Mouse (Mus musculus): ENCODE measurements around the gene Fbxl8. TPM values are rescaled to one million over a fixed set of nuclear protein-coding genes. Genes with fewer than 3 reads are reported as not detected.

Fbxl8 gene
- polyA plus RNA-seq, 1 experiment from 2014 or later, result 1.4 TPM

GRCm38 (mm10) chr8:105233126-105233935 lies 31.1 kb upstream of the Fbxl8 start:
- Histone ChIP-seq H3K36me3 (ENCODE audit: control insufficient read depth, insufficient read depth) (peaks cover 9% of the 10 kb centered on the region; the same call in 1 of the 2 replicates), H3K9ac (ENCODE audit: low read depth, low read length) (no peak overlapping the region), H3K27ac (ENCODE audit: low read length) (no peak overlapping the region), H3K4me3 (ENCODE audit: low read depth, low read length) (no peak overlapping the region), H3K4me2 (ENCODE audit: low read depth, low read length) (peak overlapping the region; percentile 10; the same call in 1 of the 2 replicates), H3K4me1 (ENCODE audit: control insufficient read depth, low read depth, low read length) (peaks cover 20% of the 10 kb centered on the region), H3K27me3 (ENCODE audit: control insufficient read depth, insufficient read depth, low read depth, low read length) (no peaks in the 10 kb centered on the region), H3K9me3 (replicated peaks; ENCODE audit: control insufficient read depth, low read length) (no peaks in the 10 kb centered on the region)
- WGBS (ENCODE audit: insufficient replicate concordance), result 27% methylated on average over 1 of the region's 1 CpGs
- ATAC-seq (ENCODE audit: low read depth), result peak; percentile 43; the same call in 1 of the 2 replicates

DNA sequence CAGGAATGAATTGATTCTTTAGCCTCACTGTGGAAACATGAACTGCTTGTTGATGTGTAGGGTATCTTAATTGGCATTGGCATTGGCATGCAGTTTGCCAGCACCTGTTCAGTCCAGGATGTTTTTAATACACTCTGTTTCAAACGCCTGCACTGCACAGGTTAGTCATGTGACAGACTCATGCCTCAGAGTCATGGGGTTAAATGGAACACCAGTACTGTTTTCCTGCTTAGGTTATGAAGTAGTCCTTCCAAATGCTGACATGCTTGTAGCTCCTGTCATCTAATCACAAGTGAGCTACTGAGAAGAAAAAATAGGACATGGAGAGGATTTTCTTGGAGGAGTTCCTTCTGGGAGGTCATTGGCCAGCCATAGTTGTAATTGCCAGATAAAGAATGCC lies 29.2 kb upstream of the Fbxl8 start:
- WGBS (ENCODE audit: insufficient replicate concordance), result 59% methylated on average over 1 of the region's 1 CpGs
- no peak overlapping the region for H3K9ac ChIP-seq (ENCODE audit: low read depth, low read length)
- ATAC-seq (ENCODE audit: low read depth), result no peak
- H3K27ac ChIP-seq (ENCODE audit: low read length), result no peak overlapping the region
- H3K36me3 ChIP-seq (ENCODE audit: control insufficient read depth, insufficient read depth), result peaks cover 18% of the 10 kb centered on the region
- H3K4me1 ChIP-seq (ENCODE audit: control insufficient read depth, low read depth, low read length), result peaks cover 20% of the 10 kb centered on the region
- H3K4me3 ChIP-seq (ENCODE audit: low read depth, low read length), result no peak overlapping the region
- H3K9me3 ChIP-seq (replicated peaks; ENCODE audit: control insufficient read depth, low read length), result no peaks in the 10 kb centered on the region
- no peak overlapping the region for H3K4me2 ChIP-seq (ENCODE audit: low read depth, low read length)
- H3K27me3 ChIP-seq (ENCODE audit: control insufficient read depth, insufficient read depth, low read depth, low read length), result no peaks in the 10 kb centered on the region

DNA sequence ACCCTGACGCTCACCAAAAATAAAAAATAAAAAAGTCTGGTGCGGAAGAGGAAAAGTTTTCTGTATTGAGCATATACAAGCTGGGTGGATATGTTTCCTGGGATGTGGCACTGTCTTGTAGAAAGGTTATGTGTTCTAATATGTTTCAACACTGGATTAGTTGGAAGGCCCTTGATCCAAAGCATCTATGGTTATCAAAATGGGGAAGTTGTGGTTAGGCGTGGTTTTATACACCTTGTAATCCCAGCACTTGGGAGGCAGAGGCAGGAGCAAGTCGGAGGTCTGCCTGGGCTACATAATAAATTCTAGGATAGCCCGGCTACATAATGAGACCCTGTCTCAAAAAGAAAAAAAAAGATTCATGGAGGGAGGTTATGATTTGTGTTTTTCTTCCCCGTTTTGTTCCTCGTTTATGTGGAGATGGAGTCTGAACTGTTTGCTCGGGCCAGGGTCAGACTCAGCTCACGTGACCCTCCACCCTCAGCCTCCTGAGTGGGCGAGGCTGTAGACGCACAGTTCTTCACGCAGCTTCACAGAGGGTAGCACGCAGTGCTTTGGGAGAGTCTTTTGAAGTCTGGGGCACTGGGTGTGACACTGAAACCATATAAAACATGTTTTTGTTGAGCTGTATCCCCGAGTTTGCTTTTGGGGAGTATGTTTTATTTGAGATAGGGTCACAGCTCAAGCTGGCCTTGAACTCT lies 26.9 kb upstream of the Fbxl8 start:
- ATAC-seq (ENCODE audit: low read depth), result no peak
- no peak overlapping the region for H3K4me2 ChIP-seq (ENCODE audit: low read depth, low read length)
- no peaks in the 10 kb centered on the region for H3K27me3 ChIP-seq (ENCODE audit: control insufficient read depth, insufficient read depth, low read depth, low read length)
- no peaks in the 10 kb centered on the region for H3K9me3 ChIP-seq (replicated peaks; ENCODE audit: control insufficient read depth, low read length)
- peaks cover 26% of the 10 kb centered on the region for H3K36me3 ChIP-seq (ENCODE audit: control insufficient read depth, insufficient read depth)
- H3K4me3 ChIP-seq (ENCODE audit: low read depth, low read length), result no peak overlapping the region
- WGBS (ENCODE audit: insufficient replicate concordance), result 72% methylated on average over 14 of the region's 14 CpGs
- no peak overlapping the region for H3K9ac ChIP-seq (ENCODE audit: low read depth, low read length)
- peaks cover 12% of the 10 kb centered on the region for H3K4me1 ChIP-seq (ENCODE audit: control insufficient read depth, low read depth, low read length)
- no peak overlapping the region for H3K27ac ChIP-seq (ENCODE audit: low read length)

DNA sequence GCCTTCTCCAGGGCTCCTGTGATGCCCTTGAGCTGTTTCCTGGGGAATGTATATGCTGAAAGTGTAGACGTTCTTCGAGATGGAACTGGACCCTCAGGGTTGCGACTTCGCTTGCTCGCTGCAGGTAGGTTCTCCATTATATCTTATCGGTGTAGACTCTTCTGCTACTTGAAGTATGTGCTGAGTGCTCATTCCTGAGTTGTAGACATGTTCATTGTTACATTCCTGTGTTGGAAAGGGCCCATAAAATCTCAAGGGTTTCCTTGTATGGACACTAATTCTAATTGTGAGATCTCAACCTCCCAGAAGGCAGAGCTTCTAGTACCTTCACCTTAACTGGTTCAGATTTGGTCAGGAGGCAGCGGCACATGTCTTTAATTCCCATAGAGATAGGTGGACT lies 23.4 kb upstream of the Fbxl8 start:
- Histone ChIP-seq H3K9me3 (replicated peaks; ENCODE audit: control insufficient read depth, low read length) (no peaks in the 10 kb centered on the region), H3K27me3 (ENCODE audit: control insufficient read depth, insufficient read depth, low read depth, low read length) (no peaks in the 10 kb centered on the region), H3K36me3 (ENCODE audit: control insufficient read depth, insufficient read depth) (peaks cover 19% of the 10 kb centered on the region), H3K4me2 (ENCODE audit: low read depth, low read length) (no peak overlapping the region), H3K27ac (ENCODE audit: low read length) (no peak overlapping the region), H3K4me3 (ENCODE audit: low read depth, low read length) (no peak overlapping the region), H3K4me1 (ENCODE audit: control insufficient read depth, low read depth, low read length) (no peaks in the 10 kb centered on the region), H3K9ac (ENCODE audit: low read depth, low read length) (no peak overlapping the region)
- WGBS (ENCODE audit: insufficient replicate concordance), result 91% methylated on average over 7 of the region's 7 CpGs
- no peak for ATAC-seq (ENCODE audit: low read depth)

GRCm38 (mm10) chr8:105251954-105252353 lies 12.5 kb upstream of the Fbxl8 start:
- 81% methylated on average over 6 of the region's 6 CpGs for WGBS (ENCODE audit: insufficient replicate concordance)
- Histone ChIP-seq H3K4me1 (ENCODE audit: control insufficient read depth, low read depth, low read length) (peaks cover 31% of the 10 kb centered on the region), H3K4me3 (ENCODE audit: low read depth, low read length) (no peak overlapping the region), H3K9me3 (replicated peaks; ENCODE audit: control insufficient read depth, low read length) (no peaks in the 10 kb centered on the region), H3K27ac (ENCODE audit: low read length) (no peak overlapping the region), H3K27me3 (ENCODE audit: control insufficient read depth, insufficient read depth, low read depth, low read length) (no peaks in the 10 kb centered on the region), H3K36me3 (ENCODE audit: control insufficient read depth, insufficient read depth) (peaks cover 40% of the 10 kb centered on the region), H3K9ac (ENCODE audit: low read depth, low read length) (no peak overlapping the region), H3K4me2 (ENCODE audit: low read depth, low read length) (no peak overlapping the region)
- no peak for ATAC-seq (ENCODE audit: low read depth)

- no peak overlapping the region for H3K4me3 ChIP-seq (ENCODE audit: low read depth, low read length)
- H3K36me3 ChIP-seq (ENCODE audit: control insufficient read depth, insufficient read depth), result peaks cover 40% of the 10 kb centered on the region
- H3K27ac ChIP-seq (ENCODE audit: low read length), result no peak overlapping the region
- no peak overlapping the region for H3K9ac ChIP-seq (ENCODE audit: low read depth, low read length)
- no peaks in the 10 kb centered on the region for H3K9me3 ChIP-seq (replicated peaks; ENCODE audit: control insufficient read depth, low read length)
- H3K4me2 ChIP-seq (ENCODE audit: low read depth, low read length), result no peak overlapping the region
- H3K27me3 ChIP-seq (ENCODE audit: control insufficient read depth, insufficient read depth, low read depth, low read length), result no peaks in the 10 kb centered on the region
- WGBS (ENCODE audit: insufficient replicate concordance), result 55% methylated on average over 10 of the region's 10 CpGs
- peaks cover 31% of the 10 kb centered on the region for H3K4me1 ChIP-seq (ENCODE audit: control insufficient read depth, low read depth, low read length)
- no peak for ATAC-seq (ENCODE audit: low read depth)
Observed at GRCm38 (mm10) chr8:105252680-105253537, 11.5 kb upstream of the Fbxl8 start.

DNA sequence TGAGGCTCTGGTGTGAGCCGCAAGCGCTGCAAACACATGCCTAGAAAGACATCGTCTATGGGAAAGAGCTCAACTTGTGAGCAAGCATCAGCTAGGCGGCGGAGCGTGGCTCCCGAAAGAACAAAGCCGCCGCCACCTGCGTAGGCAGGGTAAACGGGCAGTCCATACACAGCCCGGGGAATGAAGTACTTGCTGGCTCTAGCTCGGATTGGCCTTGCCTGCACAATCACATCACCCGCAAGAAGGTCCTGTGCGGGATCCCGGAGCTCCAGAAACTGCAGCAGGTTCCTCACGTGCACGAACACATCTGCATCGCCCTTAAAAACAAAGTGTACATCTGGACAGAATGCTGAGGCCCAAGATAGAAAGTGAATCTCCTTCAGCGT lies 10.7 kb upstream of the Fbxl8 start:
- no peak for ATAC-seq (ENCODE audit: low read depth)
- no peak overlapping the region for H3K9ac ChIP-seq (ENCODE audit: low read depth, low read length)

GRCm38 (mm10) chr8:105254152-105254965 lies 10.1 kb upstream of the Fbxl8 start:
- Histone ChIP-seq H3K4me1 (ENCODE audit: control insufficient read depth, low read depth, low read length) (peaks cover 37% of the 10 kb centered on the region), H3K4me2 (ENCODE audit: low read depth, low read length) (peak overlapping the region; percentile 100), H3K27ac (ENCODE audit: low read length) (peak overlapping the region; percentile 85), H3K9ac (ENCODE audit: low read depth, low read length) (peak overlapping the region; percentile 62), H3K36me3 (ENCODE audit: control insufficient read depth, insufficient read depth) (peaks cover 28% of the 10 kb centered on the region), H3K9me3 (replicated peaks; ENCODE audit: control insufficient read depth, low read length) (no peaks in the 10 kb centered on the region), H3K4me3 (ENCODE audit: low read depth, low read length) (peak overlapping the region; percentile 76), H3K27me3 (ENCODE audit: control insufficient read depth, insufficient read depth, low read depth, low read length) (peaks cover 14% of the 10 kb centered on the region)
- peak; percentile 91 for ATAC-seq (ENCODE audit: low read depth)
- WGBS (ENCODE audit: insufficient replicate concordance), result under 1% methylated on average over 71 of the region's 74 CpGs

More for the DNA sequence above, 10.7 kb upstream of the Fbxl8 start:
- H3K4me3 ChIP-seq (ENCODE audit: low read depth, low read length), result peak overlapping the region; percentile 76
- H3K36me3 ChIP-seq (ENCODE audit: control insufficient read depth, insufficient read depth), result peaks cover 33% of the 10 kb centered on the region
- H3K27ac ChIP-seq (ENCODE audit: low read length), result no peak overlapping the region
- H3K27me3 ChIP-seq (ENCODE audit: control insufficient read depth, insufficient read depth, low read depth, low read length), result peaks cover 8% of the 10 kb centered on the region
- no peaks in the 10 kb centered on the region for H3K9me3 ChIP-seq (replicated peaks; ENCODE audit: control insufficient read depth, low read length)
- peaks cover 31% of the 10 kb centered on the region for H3K4me1 ChIP-seq (ENCODE audit: control insufficient read depth, low read depth, low read length)
- H3K4me2 ChIP-seq (ENCODE audit: low read depth, low read length), result peak overlapping the region; percentile 100
- WGBS (ENCODE audit: insufficient replicate concordance), result 52% methylated on average over 20 of the region's 20 CpGs
